ENCODE assay signal across 9 mouse cellular contexts in genomic region chr5:43661498-43661897, GRCm38 (mm10). TPM values are rescaled to one million over a fixed set of nuclear protein-coding genes. Genes with fewer than 3 reads are reported as not detected.
DNase-seq lines count a peak whose midpoint lies in the region; ATAC-seq lines count a peak whose summit lies in the region.
"Had no signal": no experiment of that assay in that cellular context is flagged by ENCODE, and none has a peak within 500 bp of the region (broad histone marks: within the 10 kb centered on the region; RNA-seq: fewer than 3 reads in every experiment).

No protein-coding gene starts in this region.

- DNase-seq in kidney, adult 18-20 months = no peak
- DNase-seq in embryonic facial prominence, embryonic 14.5 days (ENCODE audit: low spot score) = no peak
- peak; percentile 17 for DNase-seq in neural tube, embryonic 11.5 days (ENCODE audit: low spot score)
- DNase-seq in yolk sac, embryonic 10.5 days (ENCODE audit: low spot score) = no peak
- DNase-seq in thymus, postnatal 25 days = no peak
- DNase-seq in frontal cortex, adult 2 months (ENCODE audit: extremely low spot score in 1 of 2, low spot score in 1 of 2) = no peak
- DNase-seq: thymus, postnatal 14 days had no signal

- peak overlapping the region; percentile 94; the same call in 1 of the 2 replicates for H3K27ac ChIP-seq in kidney, embryonic 14.5 days (ENCODE audit: low read depth, low read length)
- peak overlapping the region; percentile 91 for H3K27ac ChIP-seq in embryonic facial prominence, embryonic 14.5 days (replicated peaks; ENCODE audit: low read depth, low read length)
- peak overlapping the region; percentile 89 for H3K27ac ChIP-seq in hindbrain, embryonic 15.5 days (replicated peaks)
- no peak overlapping the region for H3K27ac ChIP-seq in neural tube, embryonic 11.5 days (ENCODE audit: low read depth, low read length)

- H3K4me3 ChIP-seq in kidney, embryonic 14.5 days (ENCODE audit: low read length) = no peak overlapping the region
- no peak overlapping the region for H3K4me3 ChIP-seq in embryonic facial prominence, embryonic 14.5 days (ENCODE audit: low read depth, low read length)
- no peak overlapping the region for H3K4me3 ChIP-seq in hindbrain, embryonic 15.5 days
- no peak overlapping the region for H3K4me3 ChIP-seq in neural tube, embryonic 11.5 days (ENCODE audit: low read depth, low read length)

- H3K4me2 ChIP-seq in kidney, embryonic 14.5 days (replicated peaks; ENCODE audit: low read depth, low read length) = peak overlapping the region; percentile 43; the same call in 1 of the 2 replicates
- no peak overlapping the region for H3K4me2 ChIP-seq in embryonic facial prominence, embryonic 14.5 days (ENCODE audit: low read depth, low read length)
- H3K4me2 ChIP-seq in hindbrain, embryonic 15.5 days = peak overlapping the region; percentile 56
- no peak overlapping the region for H3K4me2 ChIP-seq in neural tube, embryonic 11.5 days (ENCODE audit: low read depth)

- WGBS in kidney, embryonic 14.5 days = 97% methylated on average over 3 of the region's 3 CpGs
- WGBS in embryonic facial prominence, embryonic 14.5 days = 95% methylated on average over 3 of the region's 3 CpGs
- WGBS in hindbrain, embryonic 15.5 days = 92% methylated on average over 3 of the region's 3 CpGs
- 94% methylated on average over 3 of the region's 3 CpGs for WGBS in neural tube, embryonic 11.5 days

- no peaks in the 10 kb centered on the region for H3K9me3 ChIP-seq in kidney, embryonic 14.5 days (ENCODE audit: control insufficient read depth, low read length)
- H3K9me3 ChIP-seq in embryonic facial prominence, embryonic 14.5 days (ENCODE audit: control insufficient read depth, low read length) = no peaks in the 10 kb centered on the region
- H3K9me3 ChIP-seq in hindbrain, embryonic 15.5 days = no peaks in the 10 kb centered on the region
- H3K9me3 ChIP-seq in neural tube, embryonic 11.5 days (ENCODE audit: control insufficient read depth, low read length) = no peaks in the 10 kb centered on the region

- H3K9ac ChIP-seq in kidney, embryonic 14.5 days (ENCODE audit: low read depth, low read length) = no peak overlapping the region
- H3K9ac ChIP-seq in embryonic facial prominence, embryonic 14.5 days (ENCODE audit: low read depth, low read length) = no peak overlapping the region; the same call in 1 of the 2 replicates
- no peak overlapping the region for H3K9ac ChIP-seq in hindbrain, embryonic 15.5 days
- H3K9ac ChIP-seq in neural tube, embryonic 11.5 days (ENCODE audit: low read length) = no peak overlapping the region

- no peaks in the 10 kb centered on the region for H3K27me3 ChIP-seq in kidney, embryonic 14.5 days (ENCODE audit: control insufficient read depth, insufficient read depth, low read length)
- H3K27me3 ChIP-seq in embryonic facial prominence, embryonic 14.5 days (replicated peaks; ENCODE audit: control insufficient read depth, insufficient read depth, low read length) = no peaks in the 10 kb centered on the region
- H3K27me3 ChIP-seq in hindbrain, embryonic 15.5 days = no peaks in the 10 kb centered on the region
- no peaks in the 10 kb centered on the region for H3K27me3 ChIP-seq in neural tube, embryonic 11.5 days (ENCODE audit: control insufficient read depth, insufficient read depth, low read length)

- no peaks in the 10 kb centered on the region for H3K36me3 ChIP-seq in kidney, embryonic 14.5 days (ENCODE audit: control insufficient read depth, insufficient read depth, low read length)
- no peaks in the 10 kb centered on the region for H3K36me3 ChIP-seq in embryonic facial prominence, embryonic 14.5 days (ENCODE audit: control insufficient read depth, insufficient read depth, low read length)
- H3K36me3 ChIP-seq in hindbrain, embryonic 15.5 days = no peaks in the 10 kb centered on the region
- no peaks in the 10 kb centered on the region for H3K36me3 ChIP-seq in neural tube, embryonic 11.5 days (ENCODE audit: control insufficient read depth, insufficient read depth, low read length)

- ATAC-seq in kidney, embryonic 14.5 days (ENCODE audit: low FRiP score, low TSS enrichment) = no peak
- no peak for ATAC-seq in embryonic facial prominence, embryonic 14.5 days (ENCODE audit: low read depth)
- no peak for ATAC-seq in hindbrain, embryonic 15.5 days (ENCODE audit: low FRiP score, low read depth)
- 0 out of 2 replicates have a peak, but pooled peaks have one; percentile 7 for ATAC-seq in neural tube, embryonic 11.5 days (ENCODE audit: insufficient read depth, low FRiP score, low TSS enrichment)

- H3K4me1 ChIP-seq in kidney, embryonic 14.5 days (ENCODE audit: control insufficient read depth, insufficient read depth, low read length) = peaks cover 15% of the 10 kb centered on the region; the same call in 1 of the 2 replicates
- peaks cover 16% of the 10 kb centered on the region for H3K4me1 ChIP-seq in embryonic facial prominence, embryonic 14.5 days (ENCODE audit: control insufficient read depth, insufficient read depth, low read length)
- peaks cover 27% of the 10 kb centered on the region for H3K4me1 ChIP-seq in hindbrain, embryonic 15.5 days (replicated peaks)
- H3K4me1 ChIP-seq in neural tube, embryonic 11.5 days (ENCODE audit: control insufficient read depth, insufficient read depth, low read length) = peaks cover 9% of the 10 kb centered on the region

RNA-seq across cellular contexts. Expression of gene Cc2d2a, which starts 0.6 kb away (rescaled TPM):
- polyA plus RNA-seq in kidney, embryonic 14.5 days (2014; fragmentation: Nextera tagmentation; extraction: Ambion mirVana) = 9.5 and 14.0 TPM in 2 replicates
- polyA plus RNA-seq in embryonic facial prominence, embryonic 14.5 days (2014; fragmentation: Nextera tagmentation; extraction: Ambion mirVana) = 8.7 and 9.0 TPM in 2 replicates
- polyA plus RNA-seq in hindbrain, embryonic 15.5 days (2015; fragmentation: Nextera tagmentation; extraction: Ambion mirVana) = 6.9 and 8.0 TPM in 2 replicates
- polyA plus RNA-seq in neural tube, embryonic 11.5 days (2014; fragmentation: Nextera tagmentation; extraction: Ambion mirVana) = 6.1 and 7.3 TPM in 2 replicates
- 16.0 and 17.4 TPM in 2 replicates for polyA plus RNA-seq in frontal cortex, adult 2 months (2012; rRNA removed)

Comparison
In these comparisons a context has a peak if more than half of its experiments do, and no peak if none do; other contexts are left out.
1. H3K4me2 ChIP-seq: peak in kidney, embryonic 14.5 days (single experiment) and hindbrain, embryonic 15.5 days (single experiment); none in embryonic facial prominence, embryonic 14.5 days (single experiment) and neural tube, embryonic 11.5 days (single experiment).